Mouse (Mus musculus) heart, postnatal 14 days (tissue): ENCODE data around the gene Srgn. TPM values are rescaled to one million over a fixed set of nuclear protein-coding genes. Genes with fewer than 3 reads are reported as not detected.
"Not testable (repeated sequence)": the region's sequence is repeated elsewhere in the genome, so short reads cannot be mapped to it uniquely, and the experiment has no call there.

Experiments used
- DNase-seq, 2 experiments: peaks; one replicate each; pipeline ENCODE4 v3.0.0; 2021 to 2022
- intact Hi-C: fragments of 180-260 bp; cut with DNase I; formaldehyde crosslinking; loops from one replicate; pipeline ENCODE4 v1.15.1; 2025
- total RNA-seq, 2 experiments: library from RNA; stranded (reverse); gene quantifications; 2 replicates each; pipeline ENCODE4 v1.2.3; 2021

The Srgn gene
- total RNA-seq, 2 experiments from 2014 or later: 41.0 to 41.1 TPM

DNA sequence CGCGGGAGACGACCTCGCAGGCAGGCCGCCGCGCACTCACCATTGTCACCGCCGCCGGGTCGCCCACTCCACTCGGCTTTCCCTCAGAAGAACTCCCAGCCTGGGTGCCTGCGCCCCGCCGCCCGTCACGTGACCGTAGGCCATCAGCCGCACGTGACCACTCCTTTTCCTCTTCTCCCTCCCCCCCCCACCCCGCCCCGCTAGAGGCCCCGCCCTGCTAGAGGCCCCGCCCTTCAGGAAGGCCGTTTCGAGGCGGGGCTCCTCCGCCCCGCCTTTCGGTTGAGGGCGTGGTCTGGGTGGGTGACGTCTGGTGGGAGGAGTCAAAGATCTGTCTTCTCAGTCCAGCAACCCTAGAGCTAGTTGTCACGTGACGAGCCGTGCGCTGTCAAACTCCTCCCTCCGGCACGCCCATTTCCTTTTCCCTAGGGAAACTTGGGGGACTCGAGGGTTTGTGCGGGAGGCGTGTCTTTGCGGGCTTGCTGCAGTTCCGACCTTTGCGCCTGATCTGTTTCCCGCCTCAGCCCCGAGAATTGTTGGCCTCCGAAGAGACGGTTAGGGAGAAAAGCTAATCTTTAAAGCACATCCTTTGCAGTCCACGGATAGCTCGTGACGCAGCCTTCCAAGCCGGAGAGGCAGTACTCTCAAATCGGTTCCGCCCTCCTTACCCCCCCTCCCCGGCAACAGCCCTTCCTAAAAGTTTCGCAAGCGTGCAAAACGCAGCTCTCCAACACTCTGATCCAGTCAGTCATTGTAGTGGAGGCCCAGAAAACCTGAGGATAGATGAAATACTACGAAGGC is 40.4 kb downstream of the Srgn start, which contains the start of gene Vps26a:
TSS of gene Vps26a (minus strand) at position 188 of the 798 bp plus-strand sequence.
- intact Hi-C loops: loop anchor here (2.0 kb wide), 1 partner anchor 36 kb away; no protein-coding TSS in a partner anchor
- peak; percentile 98 to 99 for DNase-seq

DNA sequence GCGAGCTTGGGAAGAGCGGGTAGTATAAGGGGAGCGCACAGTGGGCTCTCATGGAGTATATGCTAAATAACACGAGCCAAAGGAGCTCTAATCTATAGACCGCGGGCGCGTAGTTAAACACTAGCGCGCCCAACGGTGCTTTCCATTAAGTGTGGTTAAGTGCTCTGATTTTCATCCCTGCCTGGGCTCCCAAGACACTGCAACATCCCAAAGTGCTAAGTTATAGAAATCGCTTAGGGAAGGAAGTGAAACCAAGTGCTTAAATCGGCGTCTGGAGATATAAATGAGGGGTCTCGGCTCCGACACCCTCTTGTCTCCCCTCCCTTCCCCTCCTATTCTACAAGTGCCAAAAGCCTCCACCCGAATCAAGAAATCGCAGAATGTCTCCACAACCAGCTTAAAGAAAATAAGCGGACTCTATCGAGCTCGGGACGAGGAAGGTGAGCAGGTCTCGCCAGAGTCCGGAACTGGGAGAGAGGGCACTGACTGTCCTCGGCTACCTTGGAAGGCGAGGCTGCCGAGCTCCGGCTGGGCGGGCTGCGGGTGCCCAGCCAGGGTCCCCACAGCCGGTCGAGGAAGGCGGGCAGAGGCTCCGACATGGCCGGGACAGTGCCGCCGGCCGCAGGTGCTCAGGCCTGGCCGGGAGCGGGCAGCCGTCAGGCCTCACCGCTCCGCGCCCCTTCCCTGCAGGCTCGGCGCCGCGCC is 41.2 kb downstream of the Srgn start:
- intact Hi-C loops: loop anchor here (2.0 kb wide), 1 partner anchor 35 kb away; no protein-coding TSS in a partner anchor
- peak in 1 of 2 experiments; percentile 6 for DNase-seq

DNA sequence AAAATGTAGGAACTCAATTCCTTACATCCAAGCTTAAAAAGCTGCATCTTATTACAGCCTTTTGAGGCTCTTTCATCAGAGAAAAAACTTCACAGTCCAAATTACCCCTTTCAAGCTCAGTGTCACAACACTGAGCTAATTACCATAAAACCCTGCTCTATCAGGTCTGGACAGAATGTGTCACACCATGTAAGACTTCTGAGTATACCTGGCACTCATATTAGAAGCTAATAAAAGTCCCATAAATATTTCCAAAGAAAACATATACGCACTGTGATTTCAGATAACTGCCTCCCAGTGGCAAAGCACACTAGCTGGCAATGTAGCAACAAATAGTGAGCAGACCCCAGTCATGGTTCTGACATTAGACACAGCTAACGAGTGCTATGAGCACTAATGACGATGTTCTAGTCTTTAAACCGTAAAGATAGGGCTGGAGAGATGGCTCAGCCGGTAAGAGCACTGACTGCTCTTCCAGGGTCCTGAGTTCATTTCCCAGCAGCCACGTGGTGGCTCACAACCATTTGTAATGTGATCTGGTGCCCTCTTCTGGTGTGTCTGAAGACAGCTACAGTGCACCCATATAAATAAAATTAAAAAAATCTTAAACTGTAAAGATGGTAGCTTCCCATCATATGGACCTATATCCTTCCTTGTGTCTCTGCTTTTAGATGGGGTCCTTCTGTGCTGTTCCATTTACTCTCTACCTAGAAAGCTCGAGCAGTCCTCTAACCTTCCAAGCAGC is 46.0 kb downstream of the Srgn start:
- no peak for DNase-seq
- intact Hi-C loops: no loop called here

DNA sequence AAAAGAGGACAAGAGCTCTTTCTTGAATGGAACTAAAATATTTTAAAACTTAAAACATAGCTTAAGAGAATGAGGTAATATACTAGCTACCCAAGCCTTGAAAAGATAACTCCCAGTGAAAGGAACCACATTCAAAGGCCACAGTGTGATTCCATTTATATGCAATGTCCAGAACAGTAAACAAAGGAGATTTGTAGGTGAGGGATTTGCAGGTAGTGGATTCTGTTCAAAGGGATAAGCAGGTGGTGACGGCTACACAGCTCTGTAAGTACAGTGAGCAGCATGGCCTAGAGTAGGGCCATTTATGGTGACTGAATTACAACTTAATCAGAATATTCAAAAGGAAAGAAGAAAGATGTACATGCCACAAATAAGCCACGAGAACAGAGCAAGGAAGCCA is 50.3 kb downstream of the Srgn start:
- intact Hi-C loops: no loop called here
- DNase-seq: no peak

DNA sequence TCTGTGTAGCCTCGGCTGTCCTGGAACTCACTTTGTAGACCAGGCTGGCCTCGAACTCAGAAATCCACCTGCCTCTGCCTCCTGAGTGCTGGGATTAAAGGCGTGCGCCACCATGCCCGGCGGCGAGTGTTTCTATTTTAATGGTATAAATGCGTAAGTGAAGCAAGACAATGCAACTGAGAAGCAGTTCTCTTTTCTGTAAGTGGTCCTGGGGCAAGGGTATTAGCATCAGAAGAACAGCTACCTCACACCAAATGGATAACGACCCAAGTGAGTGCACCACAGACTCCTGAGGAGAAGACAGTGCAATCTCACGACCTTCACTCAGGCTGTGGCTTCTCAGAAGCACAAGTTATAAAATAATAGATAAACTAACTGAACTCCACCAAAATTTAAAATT is 52.3 kb downstream of the Srgn start:
- intact Hi-C loops: no loop called here
- no peak for DNase-seq

DNA sequence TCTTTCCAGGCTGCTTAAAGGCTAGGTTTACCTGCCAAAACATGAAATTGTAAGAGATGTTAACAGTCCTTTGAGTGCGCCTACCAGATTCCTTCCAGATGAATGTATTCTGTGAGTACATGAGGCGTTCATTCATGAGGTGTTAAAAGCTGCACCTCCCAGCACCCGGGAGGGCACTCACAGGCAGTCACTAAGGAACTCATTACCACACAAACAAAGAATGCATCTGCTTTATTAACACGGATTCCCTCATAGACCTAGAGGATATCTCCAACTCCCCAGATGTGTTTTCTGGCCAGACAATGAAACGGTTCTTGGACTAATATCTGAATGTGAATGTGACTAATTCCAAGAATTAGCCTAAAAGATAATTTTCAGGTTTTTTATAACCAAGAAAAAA is 56.1 kb downstream of the Srgn start:
- intact Hi-C loops: no loop called here
- no peak for DNase-seq

DNA sequence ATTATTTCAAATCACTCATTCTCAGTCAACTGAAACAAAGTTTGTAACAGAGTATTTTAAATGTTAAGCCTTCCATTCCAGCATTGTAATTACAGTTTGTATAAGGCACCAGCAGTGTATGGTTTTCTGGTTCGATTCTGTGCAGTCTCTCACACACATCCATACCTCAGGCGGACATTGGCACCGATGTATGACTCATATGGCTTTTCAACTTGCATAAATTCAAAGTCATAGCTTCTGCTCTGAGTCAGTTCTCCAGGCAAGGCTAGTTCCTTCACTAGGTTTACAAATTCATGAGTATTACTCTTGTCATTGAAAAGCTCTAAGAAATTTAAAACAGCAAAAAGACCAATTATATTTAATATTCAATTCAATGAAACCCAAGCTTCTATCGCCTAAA is 57.5 kb downstream of the Srgn start:
- no peak for DNase-seq
- intact Hi-C loops: no loop called here

DNA sequence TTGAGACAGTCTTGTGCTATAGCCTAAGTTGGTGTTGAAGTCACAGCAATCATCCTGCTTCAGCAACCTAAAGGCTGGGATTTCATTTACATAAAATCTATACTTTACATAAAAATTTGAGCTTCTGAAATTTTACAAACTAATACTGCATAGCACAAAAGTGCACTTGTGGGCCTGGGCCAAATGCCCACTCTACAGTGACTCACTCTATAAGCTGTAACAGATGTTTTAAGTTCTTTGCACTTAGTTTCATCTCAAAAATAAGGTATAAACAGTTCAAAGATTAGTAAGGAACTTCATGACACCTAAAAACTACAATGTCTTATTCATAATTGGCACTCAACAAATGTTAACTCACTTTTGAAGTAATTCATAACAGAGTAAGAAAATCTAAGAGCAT is 65.9 kb downstream of the Srgn start:
- intact Hi-C loops: no loop called here
- DNase-seq: no peak

DNA sequence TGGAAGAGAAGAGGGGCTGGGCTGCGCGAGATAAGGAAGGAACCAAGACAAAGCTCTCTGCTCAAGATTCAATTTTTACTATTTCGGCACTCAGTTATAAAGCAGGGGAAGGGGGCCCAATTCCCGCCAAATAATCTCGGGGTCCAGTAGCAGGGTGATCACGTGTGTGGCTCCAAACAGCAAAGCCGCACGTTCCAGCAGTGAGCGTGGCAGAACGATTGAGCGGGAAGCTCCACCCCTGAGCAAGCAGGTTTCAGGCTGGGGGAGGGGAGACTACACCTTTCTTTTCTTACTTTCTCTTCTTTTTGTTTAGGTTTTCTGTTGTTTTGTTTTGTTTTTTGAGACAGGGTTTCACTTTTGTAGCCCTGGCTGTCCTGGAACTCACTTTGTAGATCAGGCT is 75.2 kb downstream of the Srgn start:
- intact Hi-C loops, DNase-seq: not testable (repeated sequence)

DNA sequence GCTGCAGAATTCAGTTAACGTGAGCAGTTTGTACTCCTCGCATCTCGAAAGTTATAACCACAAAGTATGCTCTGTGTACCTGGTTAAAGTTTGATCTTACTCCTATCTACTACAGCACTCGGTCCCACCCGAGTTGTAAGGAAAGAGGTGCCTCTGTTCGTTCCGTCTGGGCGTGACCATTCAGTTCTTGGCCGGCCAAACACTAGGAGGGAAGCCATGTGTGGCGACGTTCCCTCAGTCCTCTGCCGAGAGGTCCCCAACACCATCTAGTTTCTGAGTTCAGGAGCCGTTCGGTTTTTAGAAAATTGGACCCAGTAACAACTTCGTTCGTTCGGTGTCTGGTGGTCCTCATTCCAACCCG is 77.0 kb downstream of the Srgn start:
- intact Hi-C loops: loop anchor here (2.0 kb wide), 1 partner anchor 37 kb away; the partner anchor contains the start of gene Vps26a
- no peak for DNase-seq

DNA sequence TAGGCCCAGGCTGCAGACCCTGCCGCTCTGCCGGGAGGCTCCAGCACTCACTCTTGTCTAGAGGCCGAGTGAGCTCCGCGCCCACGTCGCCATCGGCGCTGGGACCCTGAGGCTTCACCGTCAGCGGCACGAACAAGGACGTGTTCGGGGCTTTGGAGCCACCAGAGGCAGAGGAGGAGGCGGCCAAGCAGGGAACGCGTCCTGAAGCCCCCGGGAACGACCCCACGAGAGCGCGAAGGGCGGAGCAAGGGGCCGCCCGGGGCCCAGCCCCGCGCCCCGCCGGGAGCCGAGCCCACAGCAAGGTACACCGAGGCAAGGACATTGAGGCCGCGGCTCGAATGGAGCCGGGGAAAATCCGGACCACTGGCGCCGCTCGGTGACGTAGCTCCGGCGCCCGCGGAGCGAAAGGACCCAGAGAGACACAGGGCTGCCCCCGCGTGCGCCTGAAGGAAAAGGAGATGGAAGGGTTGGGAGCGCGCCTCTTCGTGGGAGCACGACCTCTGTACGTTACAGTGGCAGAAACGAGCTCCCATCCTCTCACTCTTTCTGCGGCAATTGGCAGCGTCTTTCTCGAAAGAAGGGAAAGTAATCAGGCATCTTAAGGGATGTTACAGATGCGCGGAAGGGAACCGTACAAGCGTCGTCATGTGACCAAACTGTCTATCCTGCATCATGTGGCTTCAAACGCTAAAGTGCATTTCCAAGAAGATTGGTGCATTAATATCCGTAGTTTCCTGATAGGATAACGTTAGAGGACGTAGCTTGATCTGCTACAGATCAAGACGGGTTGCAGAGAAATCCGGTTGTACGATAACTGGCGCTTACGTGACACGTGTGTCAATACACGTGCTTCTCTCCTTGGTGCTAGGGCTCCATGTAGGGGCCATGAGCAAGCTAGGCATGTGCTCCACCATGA is 77.6 kb downstream of the Srgn start, which contains the start of the genes 4930507D05Rik and Supv3l1:
TSS of gene 4930507D05Rik (plus strand) at position 126 of the 916 bp plus-strand sequence.
TSS of gene Supv3l1 (minus strand) at position 375 of the 916 bp plus-strand sequence.
- DNase-seq: peak; percentile 93 to 97
- intact Hi-C loops: loop anchor here (2.0 kb wide), 1 partner anchor 37 kb away; the partner anchor contains the start of gene Vps26a

Other genes with a start within 250 kb of the Srgn start
- 100 to 1,000 TPM; 120 to 132 TPM for gene Hk1, start 147.5 kb downstream of the Srgn start, total RNA-seq
- not detected for gene Hkdc1, start 105.0 kb downstream of the Srgn start, total RNA-seq
- gene 4930507D05Rik, start 78.0 kb downstream of the Srgn start, total RNA-seq: under 1 TPM; 0.32 to 0.33 TPM
- 10 to 100 TPM; 30.4 to 35.6 TPM for gene Supv3l1, start 77.7 kb downstream of the Srgn start, total RNA-seq
- 10 to 100 TPM; 45.2 to 45.5 TPM for gene Vps26a, start 40.6 kb downstream of the Srgn start, total RNA-seq
- 10 to 100 TPM; 38.9 to 41.4 TPM for gene Kif1bp, start 51.0 kb upstream of the Srgn start, total RNA-seq
- 10 to 100 TPM; 24.8 to 30.5 TPM for gene Ddx21, start 74.8 kb upstream of the Srgn start, total RNA-seq
- 10 to 100 TPM; 55.8 to 58.4 TPM for gene Ddx50, start 123.8 kb upstream of the Srgn start, total RNA-seq
- 1 to 10 TPM; 1.2 to 1.5 TPM for gene Stox1, start 198.7 kb upstream of the Srgn start, total RNA-seq